Mouse (Mus musculus) lung, postnatal 0 days (tissue): ENCODE results near the gene Rptn. TPM values are rescaled to one million over a fixed set of nuclear protein-coding genes. Genes with fewer than 3 reads are reported as not detected.

Source experiments
- ATAC-seq: fragments of 200-750 bp; cut with Nextera tagmentation; 2 replicates; pipeline ENCODE4 v1.8.0; 2017; ENCODE audit warnings: moderate library complexity
- DNase-seq: peaks from one replicate; pipeline ENCODE4 v3.0.0-alpha.2; 2016; ENCODE audit warnings: low spot score
- H3K27ac ChIP-seq: fragments of 300-500 bp; sonication (generic); 2 replicates; pipeline ENCODE4 v1.5.1; 2014; ENCODE audit warnings: antibody characterized with exemption, mild to moderate bottlenecking, low read length, mixed read lengths
- H3K27me3 ChIP-seq: fragments of 300-500 bp; sonication (generic); replicated peaks from 2 replicates; pipeline ENCODE4 v1.6.1; 2014; ENCODE audit warnings: low read length, mixed read lengths; ENCODE audit not compliant: insufficient read depth
- H3K36me3 ChIP-seq: fragments of 300-500 bp; sonication (generic); 2 replicates; pipeline ENCODE4 v1.6.1; 2014; ENCODE audit warnings: low read length, mixed read lengths; ENCODE audit not compliant: insufficient read depth
- H3K4me1 ChIP-seq: fragments of 300-500 bp; sonication (generic); 2 replicates; pipeline ENCODE4 v1.6.1; 2014; ENCODE audit warnings: antibody characterized with exemption, low read depth, low read length, mixed read lengths; ENCODE audit not compliant: insufficient read depth
- H3K4me2 ChIP-seq: fragments of 300-500 bp; sonication (generic); replicated peaks from 2 replicates; pipeline ENCODE4 v1.6.1; 2014; ENCODE audit warnings: low read depth, mild to moderate bottlenecking, low read length, moderate library complexity, mixed read lengths
- H3K4me3 ChIP-seq: fragments of 300-500 bp; sonication (generic); 2 replicates; pipeline ENCODE4 v1.5.1; 2014; ENCODE audit warnings: low read depth, low read length
- H3K9ac ChIP-seq: fragments of 300-500 bp; sonication (generic); replicated peaks from 2 replicates; pipeline ENCODE4 v1.6.1; 2014; ENCODE audit warnings: low read depth, mild to moderate bottlenecking
- H3K9me3 ChIP-seq: fragments of 300-500 bp; sonication (generic); 2 replicates; pipeline ENCODE4 v1.6.1; 2016; ENCODE audit warnings: low read length, mixed read lengths
- CTCF ChIP-seq: IDR thresholded peaks from 2 replicates; pipeline ENCODE4 v1.5.1; 2016; ENCODE audit warnings: antibody characterized with exemption, mild to moderate bottlenecking
- EP300 ChIP-seq: IDR thresholded peaks from 2 replicates; pipeline ENCODE4 v1.6.1; 2016; ENCODE audit warnings: antibody characterized with exemption, mild to moderate bottlenecking, control low read depth
- WGBS: fragments of 180-500 bp; shearing (Covaris S2); extraction: QIAGEN DNeasy Blood & Tissue Kit; methylation state at CpG from one replicate; pipeline ENCODE4 v1.1.7; 2014; 5-methylcytosine and 5-hydroxymethylcytosine counted together
- polyA plus RNA-seq: library from polyadenylated mRNA; unstranded; fragments of >200 nt; fragmentation: Nextera tagmentation; extraction: Ambion mirVana; gene quantifications from 2 replicates; pipeline ENCODE4 v1.2.1, GENCODE M21; 2015

The Rptn gene
- polyA plus RNA-seq, 1 experiment from 2014 or later: not detected

GRCm38 (mm10) chr3:93373416-93373815 lies 20.1 kb upstream of the Rptn start:
- no peak overlapping the region for H3K4me2 ChIP-seq
- H3K9ac ChIP-seq: no peak overlapping the region
- no peaks in the 10 kb centered on the region for H3K4me1 ChIP-seq
- ATAC-seq (no peak), DNase-seq (no peak)
- no peaks in the 10 kb centered on the region for H3K27me3 ChIP-seq
- H3K9me3 ChIP-seq: no peaks in the 10 kb centered on the region
- no peaks in the 10 kb centered on the region for H3K36me3 ChIP-seq
- TF ChIP-seq CTCF: no peak
- no peak for TF ChIP-seq EP300
- H3K27ac ChIP-seq: no peak overlapping the region
- H3K4me3 ChIP-seq: no peak overlapping the region
- 50% methylated on average over 6 of the region's 6 CpGs for WGBS

- ATAC-seq: no peak
- Histone ChIP-seq H3K4me2 (no peak overlapping the region), H3K9ac (no peak overlapping the region), H3K9me3 (no peaks in the 10 kb centered on the region), H3K4me1 (no peaks in the 10 kb centered on the region), H3K27ac (no peak overlapping the region), H3K4me3 (no peak overlapping the region), H3K36me3 (no peaks in the 10 kb centered on the region), H3K27me3 (no peaks in the 10 kb centered on the region)
- WGBS: 69% methylated on average over 1 of the region's 1 CpGs
- TF ChIP-seq EP300 (no peak), CTCF (no peak)
- no peak for DNase-seq
Measured at GRCm38 (mm10) chr3:93375196-93375595, 18.3 kb upstream of the Rptn start.

DNA sequence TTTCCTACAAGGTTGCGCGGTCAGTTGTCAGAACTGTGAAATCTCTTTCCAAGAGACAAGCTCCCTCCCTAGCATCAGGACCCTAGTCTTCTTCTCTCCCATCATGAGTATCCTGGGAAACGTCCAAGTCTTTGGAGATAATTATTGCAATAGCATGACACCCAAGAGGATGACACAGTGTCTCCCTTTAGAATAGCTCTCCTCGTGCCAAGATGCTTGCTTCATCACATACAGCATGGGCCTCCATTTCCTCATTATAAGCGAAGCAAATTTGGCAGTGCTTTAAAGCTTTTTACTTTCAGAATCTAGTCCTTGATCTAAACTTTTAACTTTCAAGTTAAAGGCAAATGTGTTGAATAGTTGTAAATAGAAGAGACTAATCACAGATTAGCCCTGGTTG lies 17.9 kb upstream of the Rptn start:
- no peaks in the 10 kb centered on the region for H3K27me3 ChIP-seq
- H3K9me3 ChIP-seq: no peaks in the 10 kb centered on the region
- 74% methylated on average over 5 of the region's 5 CpGs for WGBS
- ATAC-seq (no peak), DNase-seq (peak; percentile 11)
- H3K4me3 ChIP-seq: no peak overlapping the region
- H3K36me3 ChIP-seq: no peaks in the 10 kb centered on the region
- no peak overlapping the region for H3K27ac ChIP-seq
- no peak for TF ChIP-seq CTCF
- TF ChIP-seq EP300: no peak
- no peak overlapping the region for H3K9ac ChIP-seq
- H3K4me2 ChIP-seq: no peak overlapping the region
- H3K4me1 ChIP-seq: no peaks in the 10 kb centered on the region

- 54% methylated on average over 4 of the region's 4 CpGs for WGBS
- no peaks in the 10 kb centered on the region for H3K9me3 ChIP-seq
- H3K27ac ChIP-seq: no peak overlapping the region
- H3K4me1 ChIP-seq: no peaks in the 10 kb centered on the region
- H3K9ac ChIP-seq: no peak overlapping the region
- no peak overlapping the region for H3K4me2 ChIP-seq
- TF ChIP-seq CTCF (no peak), EP300 (no peak)
- no peak overlapping the region for H3K4me3 ChIP-seq
- no peaks in the 10 kb centered on the region for H3K27me3 ChIP-seq
- DNase-seq (no peak), ATAC-seq (no peak)
- H3K36me3 ChIP-seq: no peaks in the 10 kb centered on the region
Measured at GRCm38 (mm10) chr3:93378146-93378545, 15.4 kb upstream of the Rptn start.

GRCm38 (mm10) chr3:93403936-93404335 lies 10.4 kb downstream of the Rptn start:
- H3K4me2 ChIP-seq: no peak overlapping the region
- no peak overlapping the region for H3K27ac ChIP-seq
- no peak for ATAC-seq

GRCm38 (mm10) chr3:93406992-93407391 lies 13.5 kb downstream of the Rptn start:
- DNase-seq: peak; percentile 64

More at GRCm38 (mm10) chr3:93403936-93404335, 10.4 kb downstream of the Rptn start:
- H3K9ac ChIP-seq: no peak overlapping the region
- no peaks in the 10 kb centered on the region for H3K9me3 ChIP-seq
- no peaks in the 10 kb centered on the region for H3K27me3 ChIP-seq
- whole genome bisulfite sequencing: 69% methylated on average over 3 of the region's 3 CpGs
- DNase-seq: peak; percentile 33
- H3K4me3 ChIP-seq: no peak overlapping the region
- TF ChIP-seq EP300 (no peak), CTCF (no peak)
- H3K4me1 ChIP-seq: no peaks in the 10 kb centered on the region
- H3K36me3 ChIP-seq: no peaks in the 10 kb centered on the region

GRCm38 (mm10) chr3:93411905-93412304 lies 18.4 kb downstream of the Rptn start:
- H3K27ac ChIP-seq: no peak overlapping the region
- H3K27me3 ChIP-seq: no peaks in the 10 kb centered on the region
- no peaks in the 10 kb centered on the region for H3K9me3 ChIP-seq
- H3K9ac ChIP-seq: no peak overlapping the region
- no peak overlapping the region for H3K4me3 ChIP-seq
- H3K4me1 ChIP-seq: no peaks in the 10 kb centered on the region
- 17% methylated on average over 2 of the region's 2 CpGs for WGBS
- no peaks in the 10 kb centered on the region for H3K36me3 ChIP-seq
- TF ChIP-seq EP300: no peak
- no peak for TF ChIP-seq CTCF
- ATAC-seq (no peak), DNase-seq (no peak)
- H3K4me2 ChIP-seq: no peak overlapping the region

More at GRCm38 (mm10) chr3:93406992-93407391, 13.5 kb downstream of the Rptn start:
- 24% methylated on average over 5 of the region's 5 CpGs for WGBS
- Histone ChIP-seq H3K4me1 (no peaks in the 10 kb centered on the region), H3K27ac (no peak overlapping the region), H3K4me3 (no peak overlapping the region), H3K27me3 (no peaks in the 10 kb centered on the region), H3K9me3 (no peaks in the 10 kb centered on the region), H3K9ac (no peak overlapping the region), H3K4me2 (no peak overlapping the region), H3K36me3 (no peaks in the 10 kb centered on the region)
- TF ChIP-seq EP300 (no peak), CTCF (peak; percentile 90)
- ATAC-seq: peak; percentile 57
